Mouse (Mus musculus) cerebellum, postnatal 4 days (tissue): ENCODE results near the gene Hpd.

ENCODE experiments used
- DNase-seq, 2 experiments: peaks; one replicate each; pipeline ENCODE4 v3.0.0; 2022; ENCODE audit warnings: low spot score in 2 of 2, mixed read lengths in 1 of 2

The Hpd gene

GRCm38 (mm10) chr5:123187306-123187705 is 4.8 kb upstream of the Hpd start:
- DNase-seq: no peak

DNA sequence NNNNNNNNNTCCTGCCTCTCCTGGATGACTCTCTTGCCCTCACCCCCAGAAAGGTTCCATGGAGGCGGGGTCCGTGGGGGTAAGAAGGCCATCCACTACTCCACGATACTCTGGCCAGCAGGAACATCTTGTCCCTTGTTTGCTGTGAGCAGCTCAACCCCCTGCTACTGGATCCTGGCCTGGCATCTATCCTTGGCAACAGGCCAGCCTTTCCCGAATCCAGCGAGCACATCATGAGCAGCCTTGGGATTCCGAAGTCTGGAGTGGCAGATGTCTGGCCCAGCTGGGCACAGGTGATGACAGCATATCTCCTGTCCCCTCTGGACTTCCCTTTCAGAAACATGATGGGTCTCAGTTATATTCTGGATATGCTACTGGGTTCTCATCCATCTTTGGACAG is 3.4 kb upstream of the Hpd start:
- peak in 1 of 2 experiments; percentile 41 for DNase-seq

DNA sequence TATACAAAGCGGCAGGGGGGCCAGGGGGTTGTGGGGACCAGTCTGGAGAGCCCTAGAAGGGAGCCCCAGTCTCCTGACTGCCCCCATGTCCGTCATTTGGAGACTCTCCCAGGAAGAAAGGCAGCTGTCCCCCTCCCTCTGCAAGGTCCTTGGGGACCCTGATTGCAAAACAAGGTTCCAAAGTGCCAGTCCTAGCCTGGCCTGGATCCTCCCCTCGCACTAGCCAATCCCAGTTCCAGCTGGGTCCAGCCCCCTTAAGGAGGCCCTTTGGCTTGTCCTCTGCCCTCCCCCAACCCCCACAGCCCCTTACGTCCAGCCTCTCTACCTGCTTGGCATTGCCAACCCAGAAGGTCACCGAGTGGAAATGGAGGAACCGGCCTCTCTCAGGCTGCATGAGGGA is 991 bp downstream of the Hpd start:
- DNase-seq: no peak

- DNase-seq: no peak
These were observed 2.1 kb downstream of the Hpd start for GRCm38 (mm10) chr5:123180390-123180789.

DNA sequence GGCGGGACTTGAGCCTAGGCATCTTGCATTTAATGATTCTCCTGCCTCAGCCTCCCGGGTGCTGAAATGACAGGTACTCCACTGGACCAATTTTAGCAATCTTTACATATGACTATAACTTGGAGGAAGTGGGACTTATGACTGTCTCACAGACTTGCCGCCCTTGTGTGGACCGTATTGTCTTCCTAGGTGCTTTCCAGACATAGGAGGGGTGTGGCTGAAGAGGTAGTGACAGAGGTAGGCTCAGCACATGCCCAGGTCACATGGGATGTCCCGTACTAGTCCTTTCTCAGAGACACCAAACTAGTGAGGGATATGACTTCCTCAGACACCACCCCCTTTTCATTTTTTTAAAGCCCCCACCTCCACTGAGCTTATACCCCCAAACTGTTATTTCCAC is 3.7 kb downstream of the Hpd start:
- DNase-seq: no peak

DNA sequence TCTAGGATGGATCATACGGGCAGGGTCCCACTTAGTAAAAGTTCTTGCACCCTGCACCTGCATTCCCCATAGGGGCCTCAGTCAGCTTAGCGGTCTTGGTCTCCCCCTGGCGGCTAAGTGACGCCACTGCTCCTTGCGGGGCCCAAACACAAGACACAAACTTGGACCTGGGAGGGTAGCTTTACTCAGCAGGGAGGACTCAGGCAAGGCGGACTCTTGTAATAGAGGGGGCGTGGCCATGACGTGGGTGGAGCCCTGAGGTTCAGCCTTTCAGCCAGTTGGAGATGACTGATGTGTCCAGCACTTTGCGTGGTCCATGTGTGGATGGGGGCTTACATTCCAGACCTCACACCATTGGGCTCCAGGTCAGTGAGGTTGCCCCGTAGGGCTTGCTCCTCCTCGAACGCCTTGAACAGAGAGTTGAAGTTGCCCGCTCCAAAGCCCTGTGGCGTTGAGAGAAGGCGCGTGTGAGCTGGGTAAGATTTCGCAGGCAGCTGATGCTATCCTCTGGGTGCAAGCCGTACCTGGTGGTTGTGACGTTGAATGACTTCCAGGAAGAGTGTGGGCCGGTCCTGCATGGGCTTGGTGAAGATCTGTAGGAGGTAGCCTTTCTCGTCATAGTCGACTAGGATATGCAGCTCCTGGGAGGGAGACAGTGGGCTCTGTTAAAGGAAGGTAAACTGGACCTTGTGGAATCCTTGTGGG is 10.7 kb downstream of the Hpd start:
- peak; percentile 66 to 86 for DNase-seq

GRCm38 (mm10) chr5:123170365-123170764 is 12.2 kb downstream of the Hpd start:
- no peak for DNase-seq

DNA sequence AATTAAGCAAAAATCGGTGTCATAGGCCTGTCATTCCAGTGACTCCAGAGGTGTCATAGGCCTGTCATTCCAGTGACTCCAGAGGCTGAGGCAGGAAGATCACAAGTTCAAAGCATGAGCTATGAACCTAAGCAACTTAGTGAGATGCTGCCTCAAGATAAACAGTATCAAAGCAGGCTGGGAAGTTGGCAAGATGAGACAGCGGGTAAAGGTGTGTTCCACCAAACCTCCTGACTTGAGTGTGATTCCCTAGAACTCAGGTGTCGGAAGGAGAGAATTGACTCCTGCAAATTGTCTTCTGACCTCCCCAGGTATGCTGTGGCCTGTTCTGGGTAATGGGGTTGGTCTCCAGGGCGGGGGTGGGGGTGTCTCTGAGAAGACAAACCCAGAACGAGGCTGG is 13.2 kb downstream of the Hpd start, which contains the start of gene Psmd9:
TSS of gene Psmd9 (plus strand) at position 130 of the 400 bp plus-strand sequence.
- no peak for DNase-seq

- DNase-seq: no peak
These were observed 14.9 kb downstream of the Hpd start for GRCm38 (mm10) chr5:123167591-123167990.

DNA sequence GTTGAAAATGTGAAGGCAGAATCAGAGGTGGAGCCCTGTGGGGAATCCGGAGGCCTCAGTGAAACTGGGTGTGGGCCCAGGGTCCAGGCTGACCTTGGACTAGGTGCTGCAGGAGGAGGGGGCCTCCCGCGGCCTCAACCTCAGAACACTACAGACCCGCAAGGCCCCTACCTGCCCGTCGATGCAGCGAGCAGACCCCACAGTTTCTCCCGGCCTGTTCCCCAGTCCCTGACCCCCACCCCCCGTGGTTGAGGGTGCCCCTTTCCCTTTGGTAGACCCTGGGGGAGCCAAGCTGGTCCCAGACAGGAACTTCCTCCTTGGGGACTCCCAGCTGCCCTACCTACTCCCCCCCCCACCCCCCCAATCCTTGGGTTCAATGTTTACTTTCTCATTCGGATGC is 16.1 kb downstream of the Hpd start:
- DNase-seq: no peak

GRCm38 (mm10) chr5:123162942-123163341 is 19.6 kb downstream of the Hpd start:
- no peak for DNase-seq

DNA sequence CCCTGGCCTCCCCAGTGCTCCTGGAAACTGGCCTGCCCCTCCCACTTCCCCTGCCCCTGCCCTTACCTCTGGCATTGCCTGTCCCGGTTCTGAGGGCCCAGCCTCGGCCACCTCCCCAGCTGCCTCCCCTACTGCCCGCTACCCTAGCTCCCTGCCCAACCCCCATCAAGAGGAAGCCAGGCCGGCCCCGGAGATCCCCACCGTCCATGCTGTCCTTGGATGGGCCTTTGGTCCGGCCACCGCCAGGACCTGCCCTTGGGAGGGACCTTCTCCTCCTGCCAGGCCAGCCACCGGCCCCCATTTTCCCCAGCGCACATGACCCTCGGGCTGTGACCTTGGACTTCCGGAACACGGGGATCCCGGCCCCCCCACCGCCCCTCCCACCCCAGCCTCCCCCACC is 22.2 kb downstream of the Hpd start:
- DNase-seq: no peak

DNA sequence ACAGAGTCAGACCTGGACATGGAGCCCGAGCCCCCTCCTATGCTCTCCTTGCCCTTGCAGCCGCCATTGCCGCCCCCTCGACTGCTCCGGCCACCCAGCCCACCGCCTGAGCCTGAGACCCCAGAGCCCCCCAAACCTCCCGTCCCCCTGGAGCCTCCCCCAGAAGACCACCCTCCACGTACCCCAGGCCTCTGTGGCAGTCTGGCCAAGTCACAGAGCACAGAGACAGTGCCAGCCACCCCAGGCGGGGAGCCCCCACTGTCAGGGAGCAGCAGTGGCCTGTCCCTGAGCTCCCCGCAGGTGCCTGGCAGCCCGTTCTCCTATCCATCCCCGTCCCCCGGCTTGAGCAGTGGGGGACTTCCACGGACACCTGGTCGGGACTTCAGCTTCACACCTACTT is 22.7 kb downstream of the Hpd start:
- no peak for DNase-seq

- DNase-seq: no peak
These were observed 23.1 kb downstream of the Hpd start for GRCm38 (mm10) chr5:123159446-123159845.

DNA sequence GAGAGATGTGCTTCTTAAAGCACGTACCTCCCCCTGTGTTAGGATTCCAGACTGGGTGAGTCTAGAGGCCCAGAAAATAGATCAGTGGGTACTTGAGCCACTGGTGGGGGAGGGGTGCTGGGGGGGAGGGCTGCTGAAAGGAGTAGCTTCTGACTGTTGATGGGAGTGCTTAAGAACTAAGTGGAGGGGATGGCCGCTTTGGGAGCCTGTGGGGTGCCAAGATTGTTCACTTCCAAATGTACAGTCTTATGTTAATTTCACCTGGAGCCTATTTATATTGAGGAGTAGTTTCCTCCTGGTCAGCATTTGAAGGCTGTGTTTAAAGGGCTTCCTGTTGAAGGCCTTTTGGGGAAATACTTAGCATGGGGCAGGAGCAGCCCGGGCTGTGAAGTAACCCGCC is 24.6 kb downstream of the Hpd start:
- DNase-seq: no peak

DNA sequence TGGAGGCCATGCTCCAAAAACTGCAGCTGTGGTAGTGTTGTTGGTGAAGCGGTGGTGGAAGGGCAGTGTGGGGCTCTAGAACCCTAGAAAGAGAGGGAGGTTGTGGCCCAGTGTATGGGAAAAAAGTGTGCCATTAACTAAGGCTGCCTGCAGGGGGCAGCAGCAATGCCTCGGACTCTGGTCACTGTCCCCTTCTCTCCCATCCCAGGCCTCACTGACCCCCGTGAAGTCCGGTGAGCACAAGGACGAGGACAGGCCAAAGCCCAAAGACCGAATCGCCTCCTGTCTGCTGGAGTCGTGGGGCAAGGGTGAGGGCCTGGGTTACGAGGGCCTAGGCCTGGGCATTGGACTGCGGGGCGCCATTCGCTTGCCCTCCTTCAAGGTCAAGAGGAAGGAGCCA is 25.8 kb downstream of the Hpd start:
- DNase-seq: no peak

GRCm38 (mm10) chr5:123155425-123155824 is 27.1 kb downstream of the Hpd start:
- peak in 1 of 2 experiments; percentile 75 for DNase-seq

- no peak for DNase-seq
These were observed 29.6 kb downstream of the Hpd start for GRCm38 (mm10) chr5:123152901-123153300.

GRCm38 (mm10) chr5:123151707-123152362 is 30.7 kb downstream of the Hpd start:
- DNase-seq: no peak

- DNase-seq: no peak
These were observed 31.4 kb downstream of the Hpd start for GRCm38 (mm10) chr5:123151077-123151476.

DNA sequence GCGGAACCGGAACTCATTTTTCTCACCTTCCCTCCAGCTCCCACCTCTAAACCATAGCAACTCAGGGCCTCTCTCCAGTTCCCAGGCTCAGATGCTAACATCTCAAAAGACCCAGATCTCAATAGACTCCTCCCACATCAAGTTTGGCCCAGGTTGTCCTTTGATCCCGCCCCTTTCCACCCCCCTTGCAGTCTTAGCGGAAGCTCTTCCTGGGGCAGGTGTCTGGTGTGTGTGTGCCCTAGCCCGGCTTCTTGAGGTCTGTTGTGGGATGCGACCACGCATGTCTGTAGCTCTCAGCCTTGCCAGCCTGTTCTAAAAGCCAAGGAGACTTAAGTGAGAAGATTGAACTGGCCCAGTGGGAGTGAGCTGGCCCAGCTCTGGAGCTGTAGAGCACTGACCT is 31.9 kb downstream of the Hpd start:
- DNase-seq: no peak

DNA sequence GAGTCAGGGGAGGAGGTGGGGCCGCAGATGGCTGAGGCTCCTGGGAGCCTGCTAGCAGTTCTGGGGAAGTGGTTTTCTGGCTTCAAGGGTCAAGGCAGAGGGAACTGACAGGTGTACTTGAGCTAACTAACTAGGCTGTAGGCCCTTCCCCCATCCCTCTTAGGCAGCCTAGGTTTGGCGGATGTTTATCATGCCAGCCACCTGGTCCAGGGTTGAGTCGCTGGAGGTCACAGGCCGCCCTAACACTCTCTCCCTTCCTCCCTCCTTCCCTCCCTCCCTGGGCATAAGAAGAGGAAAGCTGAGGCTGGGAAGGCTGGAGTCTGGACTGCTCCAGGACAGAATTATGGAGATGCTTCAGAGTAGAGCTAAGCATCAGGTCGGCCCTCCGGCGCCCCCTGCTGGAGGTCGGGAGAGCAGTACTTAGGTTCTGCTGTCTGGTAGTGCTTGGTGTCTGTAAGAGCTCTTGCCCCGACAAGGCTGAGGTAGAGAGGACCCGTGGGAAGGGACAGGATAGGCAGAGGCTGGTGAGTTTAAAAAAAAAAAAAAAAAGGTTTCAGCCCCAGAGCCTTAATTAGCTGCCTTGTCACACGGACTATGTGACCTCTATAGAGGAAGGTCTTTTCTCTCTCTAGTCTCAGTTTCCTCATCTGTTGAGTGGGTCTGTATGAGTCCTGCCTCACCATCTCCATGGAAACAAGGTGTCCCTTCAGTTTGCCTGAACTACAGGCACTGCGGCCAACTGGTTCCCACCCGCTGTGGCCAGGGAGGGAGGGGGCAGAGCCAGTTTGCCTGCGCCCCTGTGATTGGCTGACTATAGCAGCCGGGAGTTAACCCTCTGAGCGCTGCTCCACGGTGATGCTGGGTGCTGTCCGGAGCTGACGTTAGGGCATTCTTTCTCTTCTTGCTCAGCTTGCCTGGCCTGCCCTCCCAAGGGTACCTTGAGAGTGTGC is 32.8 kb downstream of the Hpd start:
- peak; percentile 89 to 92 for DNase-seq
